Mouse (Mus musculus): ENCODE data around the gene Wfdc8. TPM values are rescaled to one million over a fixed set of nuclear protein-coding genes. Genes with fewer than 3 reads are reported as not detected.

The Wfdc8 gene
- polyA plus RNA-seq, 1 experiment from 2014 or later = not detected

GRCm38 (mm10) chr2:164558991-164559645, 54.3 kb downstream of the Wfdc8 start:
- H3K36me3 ChIP-seq = no peaks in the 10 kb centered on the region
- no peak overlapping the region for H3K9ac ChIP-seq
- H3K4me1 ChIP-seq (replicated peaks) = peaks cover 19% of the 10 kb centered on the region
- no peak overlapping the region for H3K4me2 ChIP-seq
- WGBS = 59% methylated on average over 16 of the region's 16 CpGs
- no peaks in the 10 kb centered on the region for H3K9me3 ChIP-seq
- peaks cover 15% of the 10 kb centered on the region for H3K27me3 ChIP-seq
- no peak overlapping the region for H3K4me3 ChIP-seq
- H3K27ac ChIP-seq (replicated peaks) = no peak overlapping the region
- ATAC-seq (ENCODE audit: low FRiP score, low read depth) = no peak

GRCm38 (mm10) chr2:164558426-164558825, 55.0 kb downstream of the Wfdc8 start:
- H3K9me3 ChIP-seq = no peaks in the 10 kb centered on the region
- no peak overlapping the region for H3K4me2 ChIP-seq
- no peak for ATAC-seq (ENCODE audit: low FRiP score, low read depth)
- no peak overlapping the region for H3K9ac ChIP-seq
- H3K4me3 ChIP-seq = no peak overlapping the region
- H3K27me3 ChIP-seq = peaks cover 12% of the 10 kb centered on the region; the same call in 1 of the 2 replicates
- peaks cover 12% of the 10 kb centered on the region for H3K4me1 ChIP-seq (replicated peaks)
- H3K27ac ChIP-seq (replicated peaks) = no peak overlapping the region
- WGBS = 89% methylated on average over 8 of the region's 8 CpGs
- no peaks in the 10 kb centered on the region for H3K36me3 ChIP-seq

- WGBS = 89% methylated on average over 9 of the region's 9 CpGs
- Histone ChIP-seq H3K4me3 (no peak overlapping the region), H3K4me2 (no peak overlapping the region), H3K9me3 (no peaks in the 10 kb centered on the region), H3K27ac (replicated peaks) (no peak overlapping the region), H3K36me3 (no peaks in the 10 kb centered on the region), H3K27me3 (no peaks in the 10 kb centered on the region), H3K4me1 (replicated peaks) (peaks cover 7% of the 10 kb centered on the region; the same call in 1 of the 2 replicates), H3K9ac (no peak overlapping the region)
- ATAC-seq (ENCODE audit: low FRiP score, low read depth) = no peak
Measured at GRCm38 (mm10) chr2:164551502-164551901, 61.9 kb downstream of the Wfdc8 start.

- WGBS = 95% methylated on average over 2 of the region's 2 CpGs
- Histone ChIP-seq H3K4me1 (replicated peaks) (peaks cover 7% of the 10 kb centered on the region; the same call in 1 of the 2 replicates), H3K9ac (no peak overlapping the region), H3K27me3 (no peaks in the 10 kb centered on the region), H3K9me3 (no peaks in the 10 kb centered on the region), H3K4me3 (no peak overlapping the region), H3K27ac (replicated peaks) (no peak overlapping the region), H3K4me2 (no peak overlapping the region), H3K36me3 (no peaks in the 10 kb centered on the region)
- ATAC-seq (ENCODE audit: low FRiP score, low read depth) = no peak
Measured at GRCm38 (mm10) chr2:164550895-164551269, 62.5 kb downstream of the Wfdc8 start.

- 19% methylated on average over 10 of the region's 10 CpGs for WGBS
- no peak for ATAC-seq (ENCODE audit: low FRiP score, low read depth)
- Histone ChIP-seq H3K36me3 (no peaks in the 10 kb centered on the region), H3K9me3 (no peaks in the 10 kb centered on the region), H3K9ac (no peak overlapping the region), H3K27me3 (no peaks in the 10 kb centered on the region), H3K4me2 (peak overlapping the region; percentile 20; the same call in 1 of the 2 replicates), H3K27ac (replicated peaks) (no peak overlapping the region), H3K4me3 (no peak overlapping the region), H3K4me1 (replicated peaks) (peaks cover 7% of the 10 kb centered on the region; the same call in 1 of the 2 replicates)
Measured at GRCm38 (mm10) chr2:164549963-164550894, 63.2 kb downstream of the Wfdc8 start.

- Histone ChIP-seq H3K9ac (no peak overlapping the region), H3K27ac (replicated peaks) (no peak overlapping the region), H3K36me3 (no peaks in the 10 kb centered on the region), H3K9me3 (no peaks in the 10 kb centered on the region), H3K4me3 (no peak overlapping the region), H3K4me2 (no peak overlapping the region), H3K4me1 (replicated peaks) (peaks cover 7% of the 10 kb centered on the region; the same call in 1 of the 2 replicates), H3K27me3 (no peaks in the 10 kb centered on the region)
- WGBS = 54% methylated on average over 4 of the region's 4 CpGs
- no peak for ATAC-seq (ENCODE audit: low FRiP score, low read depth)
Measured at GRCm38 (mm10) chr2:164549338-164549737, 64.1 kb downstream of the Wfdc8 start.

Other genes starting within 250 kb of the Wfdc8 start
- gene Slpi, start 224.5 kb downstream of the Wfdc8 start, polyA plus RNA-seq (2015; fragmentation: Nextera tagmentation; extraction: Ambion mirVana) = 0.25 and 0.65 TPM in 2 replicates
- 0.08 and 0.10 TPM in 2 replicates for gene Rbpjl, start 210.5 kb downstream of the Wfdc8 start, polyA plus RNA-seq (2015; fragmentation: Nextera tagmentation; extraction: Ambion mirVana)
- 3.9 and 5.1 TPM in 2 replicates for gene Matn4, start 208.5 kb downstream of the Wfdc8 start, polyA plus RNA-seq (2015; fragmentation: Nextera tagmentation; extraction: Ambion mirVana)
- 9.4 and 10.4 TPM in 2 replicates for gene Sdc4, start 169.7 kb downstream of the Wfdc8 start, polyA plus RNA-seq (2015; fragmentation: Nextera tagmentation; extraction: Ambion mirVana)
- gene Sys1, start 156.7 kb downstream of the Wfdc8 start, polyA plus RNA-seq (2015; fragmentation: Nextera tagmentation; extraction: Ambion mirVana) = 82.7 and 88.2 TPM in 2 replicates
- gene Gm20458, start 152.7 kb downstream of the Wfdc8 start, polyA plus RNA-seq (2015; fragmentation: Nextera tagmentation; extraction: Ambion mirVana) = 5.0 and 6.6 TPM in 2 replicates
- not detected in 2 replicates for gene Trp53tg5, start 139.9 kb downstream of the Wfdc8 start, polyA plus RNA-seq (2015; fragmentation: Nextera tagmentation; extraction: Ambion mirVana)
- 22.8 and 23.1 TPM in 2 replicates for gene Dbndd2, start 127.5 kb downstream of the Wfdc8 start, polyA plus RNA-seq (2015; fragmentation: Nextera tagmentation; extraction: Ambion mirVana)
- 93.4 and 103 TPM in 2 replicates for gene Pigt, start 116.1 kb downstream of the Wfdc8 start, polyA plus RNA-seq (2015; fragmentation: Nextera tagmentation; extraction: Ambion mirVana)
- 1.1 and 4.4 TPM in 2 replicates for gene Wfdc2, start 51.2 kb downstream of the Wfdc8 start, polyA plus RNA-seq (2015; fragmentation: Nextera tagmentation; extraction: Ambion mirVana)
- gene Spint3, start 40.2 kb downstream of the Wfdc8 start, polyA plus RNA-seq (2015; fragmentation: Nextera tagmentation; extraction: Ambion mirVana) = not detected in 2 replicates
- gene Wfdc6a, start 28.2 kb downstream of the Wfdc8 start, polyA plus RNA-seq (2015; fragmentation: Nextera tagmentation; extraction: Ambion mirVana) = not detected in 2 replicates
- 0.21 TPM in 1 of 2 replicates, not detected in the other for gene Eppin, start 20.0 kb downstream of the Wfdc8 start, polyA plus RNA-seq (2015; fragmentation: Nextera tagmentation; extraction: Ambion mirVana)
- gene Wfdc6b, start 104 bp downstream of the Wfdc8 start, polyA plus RNA-seq (2015; fragmentation: Nextera tagmentation; extraction: Ambion mirVana) = not detected in 2 replicates
- not detected in 2 replicates for gene Wfdc16, start 25.2 kb upstream of the Wfdc8 start, polyA plus RNA-seq (2015; fragmentation: Nextera tagmentation; extraction: Ambion mirVana)
- not detected in 2 replicates for gene Wfdc10, start 42.4 kb upstream of the Wfdc8 start, polyA plus RNA-seq (2015; fragmentation: Nextera tagmentation; extraction: Ambion mirVana)
- gene Wfdc9, start 43.0 kb upstream of the Wfdc8 start, polyA plus RNA-seq (2015; fragmentation: Nextera tagmentation; extraction: Ambion mirVana) = not detected in 2 replicates
- gene Wfdc11, start 60.5 kb upstream of the Wfdc8 start, polyA plus RNA-seq (2015; fragmentation: Nextera tagmentation; extraction: Ambion mirVana) = not detected in 2 replicates
- not detected in 2 replicates for gene Wfdc13, start 71.5 kb upstream of the Wfdc8 start, polyA plus RNA-seq (2015; fragmentation: Nextera tagmentation; extraction: Ambion mirVana)
- gene Spint4, start 84.9 kb upstream of the Wfdc8 start, polyA plus RNA-seq (2015; fragmentation: Nextera tagmentation; extraction: Ambion mirVana) = not detected in 2 replicates
- not detected in 2 replicates for gene Spint5, start 101.7 kb upstream of the Wfdc8 start, polyA plus RNA-seq (2015; fragmentation: Nextera tagmentation; extraction: Ambion mirVana)
- 1.6 and 1.7 TPM in 2 replicates for gene Wfdc3, start 132.3 kb upstream of the Wfdc8 start, polyA plus RNA-seq (2015; fragmentation: Nextera tagmentation; extraction: Ambion mirVana)
- gene Dnttip1, start 132.4 kb upstream of the Wfdc8 start, polyA plus RNA-seq (2015; fragmentation: Nextera tagmentation; extraction: Ambion mirVana) = 54.6 and 57.6 TPM in 2 replicates
- 78.0 and 107 TPM in 2 replicates for gene Ube2c, start 156.3 kb upstream of the Wfdc8 start, polyA plus RNA-seq (2015; fragmentation: Nextera tagmentation; extraction: Ambion mirVana)
- gene Tnnc2, start 166.3 kb upstream of the Wfdc8 start, polyA plus RNA-seq (2015; fragmentation: Nextera tagmentation; extraction: Ambion mirVana) = 0.97 and 2.4 TPM in 2 replicates
- gene Snx21, start 172.2 kb upstream of the Wfdc8 start, polyA plus RNA-seq (2015; fragmentation: Nextera tagmentation; extraction: Ambion mirVana) = 39.6 and 44.8 TPM in 2 replicates
- 21.4 and 21.5 TPM in 2 replicates for gene Acot8, start 191.3 kb upstream of the Wfdc8 start, polyA plus RNA-seq (2015; fragmentation: Nextera tagmentation; extraction: Ambion mirVana)
- 16.8 TPM in 2 replicates for gene Zswim3, start 191.5 kb upstream of the Wfdc8 start, polyA plus RNA-seq (2015; fragmentation: Nextera tagmentation; extraction: Ambion mirVana)
- 24.9 and 29.2 TPM in 2 replicates for gene Zswim1, start 209.1 kb upstream of the Wfdc8 start, polyA plus RNA-seq (2015; fragmentation: Nextera tagmentation; extraction: Ambion mirVana)
- 0.34 TPM in 1 of 2 replicates, not detected in the other for gene Spata25, start 214.9 kb upstream of the Wfdc8 start, polyA plus RNA-seq (2015; fragmentation: Nextera tagmentation; extraction: Ambion mirVana)
- 97.0 and 105 TPM in 2 replicates for gene Ctsa, start 219.2 kb upstream of the Wfdc8 start, polyA plus RNA-seq (2015; fragmentation: Nextera tagmentation; extraction: Ambion mirVana)
- gene Neurl2, start 219.8 kb upstream of the Wfdc8 start, polyA plus RNA-seq (2015; fragmentation: Nextera tagmentation; extraction: Ambion mirVana) = 6.3 and 7.9 TPM in 2 replicates
- gene Pltp, start 244.1 kb upstream of the Wfdc8 start, polyA plus RNA-seq (2015; fragmentation: Nextera tagmentation; extraction: Ambion mirVana) = 123 and 129 TPM in 2 replicates

Measured in hindbrain, embryonic 15.5 days (tissue).